Mouse (Mus musculus) kidney, adult 2 months (tissue): Measurements from ENCODE around the gene Kalrn.

Experiments
- CTCF ChIP-seq: fragments of 200-500 bp; conservative IDR thresholded peaks from 2 replicates; pipeline ENCODE4 v1.5.1; 2011; ENCODE audit warnings: low read depth, mild to moderate bottlenecking, control low read depth, low read length, moderate library complexity, mixed read lengths; ENCODE audit not compliant: insufficient read depth, insufficient read length
- POLR2A ChIP-seq: fragments of 200-500 bp; IDR thresholded peaks from one replicate; pipeline ENCODE4 v1.6.1; 2011; ENCODE audit warnings: low read depth, low read length, control low read depth

DNA sequence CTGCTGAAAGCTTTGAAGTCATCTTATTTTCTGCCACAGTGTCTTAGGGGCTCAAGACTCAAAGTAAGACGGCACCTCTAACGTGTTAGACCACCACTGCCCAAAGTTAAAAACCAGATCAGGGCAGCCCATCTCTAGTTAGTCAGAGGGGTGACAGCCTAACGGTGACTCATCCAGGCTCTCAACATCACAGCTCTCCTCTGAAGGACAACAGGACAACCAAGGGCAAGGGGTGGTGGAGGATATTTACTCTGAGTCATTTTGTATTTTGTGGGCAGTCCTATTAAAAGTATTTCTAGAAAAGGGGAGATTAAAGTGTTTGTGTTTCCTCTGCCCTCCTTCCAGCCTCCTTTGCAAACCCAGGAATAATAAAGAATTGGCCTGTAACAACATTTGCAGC is 88.4 kb downstream of the Kalrn start:
- TF ChIP-seq POLR2A (no peak), CTCF (no peak)
